Mouse (Mus musculus) C2C12 (cell line): ENCODE results near the gene Ccdc103. TPM values are rescaled to one million over a fixed set of nuclear protein-coding genes. Genes with fewer than 3 reads are reported as not detected.
A peak's percentile ranks its signal among the peaks of the same experiment; 100 is the strongest.

Experiments used
- H3K27me3 ChIP-seq: one replicate; pipeline ENCODE4 v1.6.1; 2011; ENCODE audit not compliant: control insufficient read depth, insufficient read depth, insufficient read length
- H3K36me3 ChIP-seq: one replicate; pipeline ENCODE4 v1.6.1; 2011; ENCODE audit not compliant: control insufficient read depth, insufficient read depth
- H3K4me3 ChIP-seq: one replicate; pipeline ENCODE4 v1.5.1; 2011; ENCODE audit warnings: mild to moderate bottlenecking, control low read depth; ENCODE audit not compliant: poor library complexity, insufficient read depth, severe bottlenecking
- H3K79me2 ChIP-seq: one replicate; pipeline ENCODE4 v1.6.1; 2011; ENCODE audit not compliant: control insufficient read depth, insufficient read depth
- H3K79me3 ChIP-seq: one replicate; pipeline ENCODE4 v1.6.1; 2011; ENCODE audit warnings: low read depth, control low read depth
- H3ac ChIP-seq: one replicate; pipeline ENCODE3; 2011; ENCODE audit warnings: low read depth; ENCODE audit not compliant: control insufficient read depth, insufficient read length
- CEBPB ChIP-seq: IDR thresholded peaks from one replicate; pipeline ENCODE4 v1.6.1; 2011; ENCODE audit warnings: low read depth, mild to moderate bottlenecking, control low read depth, moderate library complexity
- CTCF ChIP-seq: IDR thresholded peaks from one replicate; pipeline ENCODE4 v1.5.1; 2011; ENCODE audit not compliant: control insufficient read depth, insufficient read depth, insufficient read length
- FOSL1 ChIP-seq: IDR thresholded peaks from one replicate; pipeline ENCODE4 v1.8.0; 2011; ENCODE audit warnings: mild to moderate bottlenecking, low read length; ENCODE audit not compliant: poor library complexity, insufficient read depth, severe bottlenecking
- MAX ChIP-seq: IDR thresholded peaks from one replicate; pipeline ENCODE4 v1.6.1; 2011; ENCODE audit warnings: mild to moderate bottlenecking, control low read depth
- MYOD1 ChIP-seq: IDR thresholded peaks from one replicate; pipeline ENCODE4 v1.6.1; 2011; ENCODE audit warnings: low read depth; ENCODE audit not compliant: control insufficient read depth, insufficient read length
- MYOG ChIP-seq: IDR thresholded peaks from one replicate; pipeline ENCODE4 v1.6.1; 2011; ENCODE audit not compliant: control insufficient read depth, insufficient read length; ENCODE audit errors: extremely low read depth
- USF1 ChIP-seq: IDR thresholded peaks from one replicate; pipeline ENCODE4 v1.6.1; 2011; ENCODE audit warnings: low read depth, mild to moderate bottlenecking, control low read depth, moderate library complexity
- polyA plus RNA-seq: library from polyadenylated mRNA; unstranded; fragments of >200 nt; fragmentation: generic; extraction: Trizol; gene quantifications from one replicate; pipeline ENCODE4 v1.2.1, GENCODE M21; 2012; ENCODE audit warnings: missing spikeins

Gene Ccdc103
- polyA plus RNA-seq, 1 experiment = 0.59 TPM

DNA sequence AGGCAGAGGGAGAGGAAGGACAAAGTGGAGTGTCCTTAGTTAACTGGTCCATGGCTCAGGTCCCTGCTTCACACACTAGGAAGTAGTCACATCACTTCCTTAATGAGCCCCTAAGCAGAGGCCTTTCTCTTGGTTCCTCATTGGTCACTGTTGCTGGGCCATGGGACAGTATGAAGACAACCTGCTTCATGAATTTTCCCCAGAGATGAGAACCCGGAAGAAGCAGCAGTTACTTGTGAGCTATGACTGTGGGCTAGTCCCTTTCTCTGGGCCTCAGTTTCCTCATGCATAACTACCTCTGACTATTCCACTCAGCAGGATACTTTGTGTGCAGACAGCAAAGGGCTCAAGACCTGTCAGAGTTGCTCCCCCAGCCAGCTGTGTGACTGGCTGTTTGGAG, 43.6 kb upstream of the Ccdc103 start:
- H3K4me3 ChIP-seq = no peak overlapping the region
- no peak for TF ChIP-seq MAX
- TF ChIP-seq USF1 = no peak
- TF ChIP-seq FOSL1 = no peak
- TF ChIP-seq CTCF = no peak
- no peak for TF ChIP-seq MYOD1
- no peak for TF ChIP-seq MYOG
- TF ChIP-seq CEBPB = no peak
- peaks cover 61% of the 10 kb centered on the region for H3K36me3 ChIP-seq
- H3K79me3 ChIP-seq = no peaks in the 10 kb centered on the region
- no peaks in the 10 kb centered on the region for H3K79me2 ChIP-seq
- H3ac ChIP-seq = no peak overlapping the region
- H3K27me3 ChIP-seq = no peaks in the 10 kb centered on the region

DNA sequence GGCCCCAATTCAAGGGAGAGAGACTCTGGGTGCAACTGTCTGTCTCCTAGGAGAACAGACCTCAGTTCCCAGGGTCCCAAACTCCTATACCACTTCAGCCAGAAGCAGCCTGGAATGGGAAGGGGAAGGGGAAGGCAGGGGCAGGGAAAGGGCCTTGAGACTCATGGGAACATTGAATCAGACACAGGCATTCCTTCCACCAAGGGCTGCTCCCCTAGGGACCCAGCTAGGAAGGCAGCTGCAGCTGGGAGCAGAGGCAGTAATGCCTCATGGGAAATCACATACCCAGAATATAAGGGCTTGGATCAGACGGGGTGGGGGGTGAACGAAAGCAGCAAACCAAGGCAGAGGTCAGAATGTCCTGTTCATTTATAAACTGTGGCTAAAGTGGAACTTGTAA, 42.9 kb upstream of the Ccdc103 start:
- TF ChIP-seq MYOD1 (no peak), MAX (no peak), CEBPB (no peak), FOSL1 (no peak), MYOG (no peak), CTCF (no peak), USF1 (no peak)
- Histone ChIP-seq H3K79me2 (no peaks in the 10 kb centered on the region), H3K36me3 (peaks cover 67% of the 10 kb centered on the region), H3K79me3 (no peaks in the 10 kb centered on the region), H3K27me3 (no peaks in the 10 kb centered on the region), H3ac (no peak overlapping the region), H3K4me3 (no peak overlapping the region)

GRCm38 (mm10) chr11:102838616-102839150, 42.3 kb upstream of the Ccdc103 start:
- no peak for TF ChIP-seq CTCF
- no peak for TF ChIP-seq MAX
- no peak for TF ChIP-seq MYOD1
- no peak for TF ChIP-seq FOSL1
- TF ChIP-seq MYOG = no peak
- no peak for TF ChIP-seq CEBPB
- no peak for TF ChIP-seq USF1
- Histone ChIP-seq H3K36me3 (peaks cover 72% of the 10 kb centered on the region), H3K27me3 (no peaks in the 10 kb centered on the region), H3K4me3 (no peak overlapping the region), H3ac (no peak overlapping the region), H3K79me2 (no peaks in the 10 kb centered on the region), H3K79me3 (peaks cover 1% of the 10 kb centered on the region)

GRCm38 (mm10) chr11:102845926-102846325, 35.1 kb upstream of the Ccdc103 start:
- H3K36me3 ChIP-seq = peaks cover 94% of the 10 kb centered on the region
- peaks cover 1% of the 10 kb centered on the region for H3K79me3 ChIP-seq
- H3K27me3 ChIP-seq = no peaks in the 10 kb centered on the region
- H3K4me3 ChIP-seq = no peak overlapping the region
- TF ChIP-seq MAX (no peak), FOSL1 (no peak), MYOG (no peak), CTCF (no peak), USF1 (no peak), MYOD1 (no peak), CEBPB (no peak)
- H3ac ChIP-seq = no peak overlapping the region
- H3K79me2 ChIP-seq = no peaks in the 10 kb centered on the region

DNA sequence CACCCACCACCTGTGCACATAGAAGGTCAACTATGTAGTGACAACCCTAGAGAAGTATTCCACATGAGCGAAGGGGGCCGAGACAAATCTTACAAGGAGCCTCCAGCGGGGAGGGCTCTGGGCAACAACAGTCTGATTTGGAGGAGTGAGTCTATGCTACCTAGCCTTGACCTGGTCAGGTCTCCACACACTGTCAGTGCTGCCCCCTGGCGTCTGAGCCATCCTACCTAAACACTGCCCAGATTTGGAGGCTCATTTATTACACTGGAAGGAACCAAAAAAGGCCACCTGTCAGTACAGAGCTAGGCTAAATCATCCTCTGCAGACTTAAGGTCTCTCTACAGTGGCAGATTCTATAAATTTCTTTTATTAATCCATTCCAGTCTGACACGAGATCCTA, 29.1 kb upstream of the Ccdc103 start:
- H3K4me3 ChIP-seq = no peak overlapping the region
- H3K79me3 ChIP-seq = no peaks in the 10 kb centered on the region
- H3ac ChIP-seq = no peak overlapping the region
- peaks cover 92% of the 10 kb centered on the region for H3K36me3 ChIP-seq
- TF ChIP-seq CTCF (peak; percentile 58), MAX (no peak)
- H3K79me2 ChIP-seq = no peaks in the 10 kb centered on the region
- H3K27me3 ChIP-seq = no peaks in the 10 kb centered on the region

DNA sequence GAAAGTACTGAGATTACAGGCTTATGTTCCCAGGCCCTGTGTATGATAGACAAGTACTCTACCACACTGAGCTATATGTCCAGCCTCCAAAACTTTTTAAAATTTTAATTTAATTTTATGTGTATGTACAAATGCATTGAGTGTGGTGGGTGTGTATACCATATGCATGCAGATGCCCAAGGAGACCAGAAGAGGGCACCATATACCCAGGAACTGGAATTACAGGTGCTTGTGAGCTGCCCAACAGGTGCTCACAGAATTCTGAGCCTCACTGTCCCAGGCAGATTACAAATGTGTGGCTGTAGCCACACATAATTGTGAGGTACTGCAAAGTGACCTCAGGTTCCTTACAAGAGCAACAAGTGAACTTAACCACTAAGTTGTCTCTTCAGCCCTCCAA, 27.2 kb upstream of the Ccdc103 start:
- no peaks in the 10 kb centered on the region for H3K79me3 ChIP-seq
- H3K4me3 ChIP-seq = no peak overlapping the region
- peaks cover 87% of the 10 kb centered on the region for H3K36me3 ChIP-seq
- no peak overlapping the region for H3ac ChIP-seq
- H3K79me2 ChIP-seq = no peaks in the 10 kb centered on the region
- no peaks in the 10 kb centered on the region for H3K27me3 ChIP-seq
- TF ChIP-seq FOSL1 (no peak), MAX (no peak), MYOG (no peak), CTCF (no peak), MYOD1 (no peak), CEBPB (no peak), USF1 (no peak)
